Mouse (Mus musculus): ENCODE results near the gene Gm45062.

Gm45062 gene

DNA sequence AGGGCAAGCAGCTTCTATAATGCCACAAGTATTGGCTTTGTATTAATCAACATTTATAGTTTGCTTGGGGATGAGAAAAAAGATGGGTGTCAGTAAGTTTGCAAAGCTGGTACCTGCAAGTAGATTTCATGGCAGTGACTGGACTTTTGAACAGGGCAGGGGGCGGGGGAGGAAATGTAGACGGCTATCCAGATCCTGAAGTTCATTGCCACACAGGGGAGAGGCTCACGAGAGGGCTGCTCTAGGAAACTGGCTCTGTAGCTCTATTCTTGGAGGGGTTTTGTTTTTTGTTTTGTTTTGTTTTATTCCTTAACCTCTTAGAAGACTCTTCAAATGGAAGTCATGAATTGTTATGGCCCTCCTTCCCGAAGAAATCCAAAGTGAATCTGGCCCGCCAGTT lies 162.2 kb downstream of the Gm45062 start:
- no peak for DNase-seq

DNA sequence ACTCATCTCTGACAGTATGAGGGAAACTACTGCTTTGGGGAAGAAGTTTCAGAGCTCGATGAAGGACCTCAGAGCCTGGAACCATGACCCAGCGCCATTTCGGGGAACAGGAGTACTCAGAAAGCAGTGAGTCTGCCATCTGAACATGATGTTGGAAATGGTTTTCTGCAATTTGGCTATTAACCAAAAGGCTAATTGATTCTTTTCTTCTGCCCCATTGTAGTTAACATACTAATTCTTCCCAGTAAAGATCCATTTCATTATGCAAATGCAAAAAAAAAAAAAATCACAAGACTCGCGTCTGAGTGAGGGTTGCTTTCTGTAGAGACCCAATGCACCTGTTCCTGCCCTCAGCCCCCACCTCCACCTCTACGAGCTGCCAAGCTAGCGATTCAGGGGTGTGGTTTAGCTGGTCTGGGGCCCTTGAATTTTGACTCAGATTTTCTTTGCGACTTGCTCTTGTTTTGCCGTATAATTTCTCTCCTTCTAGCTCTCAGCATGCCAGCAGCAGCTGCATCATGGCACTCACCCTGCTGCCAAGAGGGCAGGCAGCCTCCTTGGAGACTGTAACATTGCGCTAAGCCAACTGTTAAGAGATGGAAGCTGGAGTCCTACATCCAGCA lies 162.8 kb downstream of the Gm45062 start:
- no peak for DNase-seq

DNA sequence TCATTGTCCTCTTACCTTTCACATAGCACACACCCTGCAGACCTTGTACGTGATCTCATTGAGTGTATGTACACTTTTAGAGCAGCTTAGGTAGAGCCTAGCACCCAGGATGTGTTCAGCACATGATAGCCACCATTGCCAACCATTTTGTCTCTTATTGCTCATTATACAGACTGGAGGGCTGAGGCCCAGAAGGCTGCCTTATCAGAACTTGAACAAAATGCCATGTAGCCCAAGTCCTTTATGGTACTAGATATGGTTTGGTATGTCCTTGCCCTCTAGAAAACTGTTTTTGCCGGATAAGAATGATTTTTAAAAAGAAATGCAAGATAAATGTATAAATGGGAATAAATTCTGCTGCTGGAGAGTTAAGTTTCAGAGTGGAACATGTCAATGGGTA lies 163.9 kb downstream of the Gm45062 start:
- no peak for DNase-seq

DNA sequence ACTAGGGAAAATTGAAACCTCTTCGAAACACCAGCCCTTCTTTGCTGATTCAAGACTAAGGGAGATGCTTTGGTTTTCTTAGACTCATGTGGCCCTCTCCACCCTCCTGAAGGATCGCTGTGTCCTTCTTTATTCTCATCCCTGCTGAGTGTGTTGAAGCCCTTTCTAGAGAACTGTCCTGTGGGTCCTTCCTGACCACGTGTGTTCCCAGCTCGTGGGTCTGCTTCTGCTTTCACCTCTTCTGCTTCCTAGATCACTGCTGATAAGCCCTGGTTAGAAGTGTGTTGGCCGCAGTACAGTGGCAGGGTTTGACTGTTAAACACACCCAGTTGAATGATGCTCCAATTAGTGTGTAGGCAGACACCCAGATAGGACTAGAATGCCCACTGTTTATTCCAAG lies 168.4 kb downstream of the Gm45062 start:
- no peak for DNase-seq

DNA sequence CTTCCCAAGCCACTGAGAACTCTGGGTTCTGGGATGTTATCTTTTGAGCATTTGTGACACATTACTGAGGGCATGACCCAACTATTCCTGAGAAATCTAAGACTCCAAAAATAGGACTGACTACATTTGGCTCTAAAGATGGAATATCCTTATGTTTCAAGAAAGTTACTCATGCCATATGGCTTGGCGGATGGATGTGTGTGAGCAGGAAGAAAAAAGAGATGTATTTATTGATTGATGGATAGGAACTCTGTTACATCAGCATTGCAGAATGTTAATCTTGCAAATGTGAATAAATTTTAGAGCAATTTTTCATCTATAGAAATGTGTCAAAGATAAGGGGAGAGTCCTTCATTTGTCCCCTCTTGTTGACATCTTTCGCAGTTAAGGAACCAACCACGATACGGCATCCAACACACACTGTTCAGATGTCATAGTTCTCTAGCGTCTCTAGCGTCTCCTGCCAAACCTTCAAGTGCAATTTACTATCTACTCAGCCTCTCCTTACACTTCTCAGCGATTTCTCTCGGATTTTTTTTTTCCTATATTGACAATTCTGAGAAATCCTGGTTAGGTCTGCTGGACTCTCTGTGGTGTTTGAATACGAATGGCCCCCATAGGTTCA lies 171.5 kb downstream of the Gm45062 start:
- DNase-seq = no peak

DNA sequence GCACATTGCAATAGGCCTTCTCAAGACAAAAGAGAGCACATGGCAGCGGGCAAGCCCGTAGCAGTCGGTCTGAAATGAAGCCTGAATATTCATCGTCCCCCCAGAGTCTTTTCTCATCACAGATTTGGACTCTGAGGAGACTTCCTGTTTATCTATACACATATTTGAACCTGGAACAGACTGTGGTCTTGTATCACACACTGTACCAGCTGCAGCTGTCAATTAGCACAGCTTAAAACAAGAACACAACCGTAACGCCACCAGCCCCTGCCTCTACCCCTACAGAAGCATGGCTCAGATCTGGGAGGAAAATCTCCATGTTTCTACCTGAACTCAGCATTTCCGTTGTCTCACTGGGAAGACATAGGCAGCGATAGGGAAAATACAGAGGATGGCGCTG lies 173.9 kb downstream of the Gm45062 start:
- no peak for DNase-seq

DNA sequence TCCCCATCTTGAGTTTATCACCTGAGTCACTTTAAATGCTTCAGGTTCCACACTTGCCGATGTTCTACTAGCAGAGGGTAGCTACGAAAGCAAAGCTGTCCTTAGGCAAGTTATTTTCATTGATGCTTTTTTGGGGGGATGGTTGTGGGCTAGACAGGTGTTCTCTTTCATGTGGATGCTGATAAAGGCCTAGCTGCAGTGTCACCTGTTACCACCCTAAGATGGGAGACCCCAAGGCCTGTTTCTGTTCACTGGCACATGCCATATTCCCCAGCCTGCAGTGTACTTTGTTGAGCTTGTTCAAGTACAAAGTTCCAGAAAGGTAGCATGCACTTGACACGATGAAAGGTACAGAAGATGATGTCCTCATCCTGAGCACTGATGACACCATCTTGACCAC lies 178.7 kb downstream of the Gm45062 start:
- DNase-seq = no peak

DNA sequence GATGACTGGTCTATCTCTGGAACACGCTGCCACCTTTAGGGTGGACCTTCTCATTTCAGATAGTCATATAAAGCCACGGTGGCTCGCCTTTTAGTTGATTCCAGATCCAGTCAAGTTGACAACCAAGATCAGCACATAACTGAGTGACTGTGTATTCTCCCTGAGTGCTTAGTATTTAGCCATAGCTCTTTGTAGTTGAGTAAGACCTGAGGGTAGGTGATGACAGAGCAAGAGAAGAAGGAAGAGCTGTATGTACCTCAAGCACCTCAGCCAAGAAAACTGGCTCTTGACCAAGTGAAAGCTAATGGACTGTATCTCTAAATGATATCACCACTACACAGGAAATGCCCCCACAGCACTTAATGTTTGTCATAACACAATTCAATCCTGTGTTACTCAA lies 182.6 kb downstream of the Gm45062 start:
- DNase-seq = no peak

DNA sequence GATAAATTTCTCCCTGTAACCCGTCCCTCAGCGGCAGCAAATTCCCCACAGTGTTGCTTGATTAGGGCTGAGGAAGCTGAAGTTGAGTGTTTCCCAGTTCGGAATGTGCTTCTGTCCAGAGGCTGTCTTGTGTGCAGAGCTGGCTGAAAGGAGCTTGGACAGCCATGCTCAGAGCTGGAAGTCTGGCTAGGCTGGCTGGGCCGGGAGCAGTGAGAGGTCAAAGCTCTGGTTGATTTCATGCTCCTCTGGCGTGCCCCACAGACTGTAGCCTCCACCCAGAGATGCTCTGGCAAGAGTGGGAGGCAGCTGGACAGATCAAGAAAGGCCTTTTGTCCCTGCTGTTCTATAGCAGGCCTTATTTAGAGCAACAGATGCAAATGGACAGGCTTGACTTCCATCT lies 187.5 kb downstream of the Gm45062 start:
- DNase-seq = no peak

DNA sequence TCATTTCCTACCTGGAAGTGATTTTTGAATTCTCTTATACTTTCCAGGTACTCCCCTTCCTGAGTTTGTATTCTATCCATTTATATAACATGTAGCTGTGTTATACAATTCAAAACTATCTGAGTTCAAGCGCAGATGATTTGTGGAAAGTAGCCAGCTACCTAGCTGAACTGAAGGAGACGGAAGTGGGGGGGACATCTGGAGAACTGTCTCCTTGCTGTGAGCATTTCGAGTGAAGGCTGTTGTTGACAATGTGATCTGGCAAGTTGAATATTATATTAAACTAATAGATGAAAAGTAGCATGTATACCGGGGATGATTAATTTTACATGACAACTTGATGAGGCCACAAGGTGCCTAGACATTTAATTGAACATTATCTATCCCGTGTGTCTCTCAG lies 196.3 kb downstream of the Gm45062 start:
- no peak for DNase-seq

DNA sequence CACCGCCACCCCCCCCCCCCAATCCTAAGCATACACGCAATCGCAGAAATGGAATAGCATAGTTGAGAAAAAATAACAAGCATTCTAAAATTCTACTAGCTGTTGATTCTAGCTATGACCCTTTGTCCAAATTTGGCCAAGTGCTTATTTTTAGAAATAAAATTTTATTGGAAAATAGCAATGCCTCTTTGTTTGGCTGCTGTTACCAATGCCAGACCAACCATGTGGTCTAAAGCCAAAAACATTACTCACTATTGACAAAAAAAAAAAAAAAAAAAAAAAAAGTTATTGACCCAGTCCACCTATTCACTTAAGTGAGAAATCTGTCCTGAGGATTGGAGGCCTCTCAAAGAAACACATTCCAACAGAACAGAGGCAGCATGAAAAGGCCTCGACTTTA lies 199.3 kb downstream of the Gm45062 start:
- DNase-seq = no peak

DNA sequence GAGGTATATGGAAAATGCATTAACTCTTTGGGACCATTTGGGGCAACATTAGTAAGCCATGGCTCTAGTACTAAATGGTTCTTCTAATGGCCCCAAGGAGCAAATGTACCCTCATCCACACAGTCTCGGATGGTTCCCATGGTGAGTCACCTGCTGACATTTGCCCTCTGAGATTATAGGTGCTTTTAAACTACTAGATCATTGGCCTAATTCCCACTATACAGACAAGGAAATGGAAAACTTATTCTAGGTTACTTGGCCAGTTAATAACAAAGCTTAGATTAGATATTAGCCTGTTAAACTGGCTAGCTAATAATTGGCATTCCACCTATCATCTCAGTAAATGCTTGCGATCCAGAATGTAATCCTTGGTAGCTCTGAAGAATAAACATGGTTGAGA lies 203.2 kb downstream of the Gm45062 start:
- no peak for DNase-seq

DNA sequence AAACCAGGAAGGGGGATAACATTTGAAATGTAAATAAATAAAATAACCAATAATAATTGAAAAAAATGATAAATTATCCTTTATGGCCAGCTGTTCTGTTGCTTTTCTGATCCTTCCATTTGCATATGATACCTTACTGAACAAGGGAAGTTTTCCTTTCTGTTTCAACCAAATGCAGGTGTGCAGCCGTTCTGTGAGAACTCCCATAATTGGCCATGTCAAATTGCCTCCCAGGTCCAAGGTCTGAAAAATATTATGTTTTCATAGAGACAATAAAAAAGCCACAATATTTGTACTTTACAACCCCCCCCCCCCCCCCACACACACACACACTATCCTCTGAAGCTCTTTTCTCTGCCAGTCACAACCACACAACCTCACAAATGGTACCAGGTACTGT lies 206.1 kb downstream of the Gm45062 start:
- DNase-seq = no peak

DNA sequence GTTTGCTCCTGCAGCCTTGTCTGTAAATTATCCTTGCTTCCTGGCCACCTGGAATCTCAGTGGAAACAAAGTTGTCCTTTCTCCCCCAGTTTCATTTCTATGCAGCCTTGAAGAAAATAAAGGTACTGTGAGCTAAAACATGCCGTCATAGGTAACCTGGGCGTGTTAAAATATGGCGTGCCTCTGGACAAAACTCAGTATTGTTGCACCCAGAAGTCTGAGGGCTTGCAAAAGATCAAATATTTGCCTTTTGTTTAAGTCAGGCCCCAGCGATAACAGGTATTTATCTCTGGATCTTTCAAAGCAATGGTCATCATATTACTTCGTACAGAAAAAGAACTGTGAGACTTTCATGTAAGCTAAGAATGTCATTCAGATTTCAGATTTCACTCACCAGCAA lies 206.7 kb downstream of the Gm45062 start:
- DNase-seq = no peak

DNA sequence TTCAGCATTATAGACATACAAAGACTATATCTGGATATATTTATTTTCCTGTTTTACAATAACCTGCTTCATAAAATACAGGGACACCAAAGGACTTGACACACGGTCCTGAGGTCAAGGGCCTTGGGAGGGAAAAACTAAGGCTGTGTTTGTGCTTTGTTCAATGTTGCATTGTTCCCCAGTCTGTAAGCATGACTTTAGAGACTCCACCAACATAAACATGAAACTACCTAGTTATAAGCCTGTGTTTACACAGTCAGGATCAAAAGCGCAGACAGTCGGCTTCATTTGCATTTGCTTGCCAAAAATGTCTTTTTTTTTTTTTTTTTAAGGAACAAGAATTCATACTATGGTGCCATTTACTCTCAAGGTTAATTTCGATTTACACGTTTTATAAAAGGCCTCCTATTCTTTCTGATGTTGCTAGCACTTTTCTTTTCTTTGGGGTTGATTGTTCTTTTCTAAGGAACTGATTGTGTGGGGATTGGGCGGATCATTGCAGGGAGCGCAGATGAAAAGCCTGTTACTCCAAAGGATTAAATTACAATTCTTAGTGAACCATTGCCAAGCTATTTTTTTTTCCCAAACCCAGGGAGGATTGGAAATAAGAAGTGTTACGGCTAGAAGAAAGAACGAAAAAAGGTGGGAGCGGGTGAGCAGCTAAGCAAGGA lies 208.6 kb downstream of the Gm45062 start:
- no peak for DNase-seq

DNA sequence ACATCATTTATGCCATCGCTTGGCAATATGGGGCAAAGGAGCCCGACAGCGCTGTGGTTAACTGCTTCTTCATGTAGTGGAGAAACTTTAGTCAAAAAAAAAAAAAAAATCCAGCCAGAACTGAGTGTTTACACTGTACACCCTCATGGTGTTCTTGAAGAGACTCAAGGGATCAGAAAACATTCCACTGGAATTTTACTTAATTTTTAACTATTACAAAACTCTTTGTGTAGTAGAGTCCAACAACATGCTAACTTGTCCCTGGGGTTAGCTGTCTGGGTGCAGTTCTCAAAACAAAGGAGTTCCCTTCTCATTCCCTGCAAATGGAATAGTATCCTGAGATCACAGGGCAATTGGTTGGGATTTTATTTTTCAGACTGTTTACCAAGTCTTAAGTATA lies 210.7 kb downstream of the Gm45062 start:
- DNase-seq = no peak

DNA sequence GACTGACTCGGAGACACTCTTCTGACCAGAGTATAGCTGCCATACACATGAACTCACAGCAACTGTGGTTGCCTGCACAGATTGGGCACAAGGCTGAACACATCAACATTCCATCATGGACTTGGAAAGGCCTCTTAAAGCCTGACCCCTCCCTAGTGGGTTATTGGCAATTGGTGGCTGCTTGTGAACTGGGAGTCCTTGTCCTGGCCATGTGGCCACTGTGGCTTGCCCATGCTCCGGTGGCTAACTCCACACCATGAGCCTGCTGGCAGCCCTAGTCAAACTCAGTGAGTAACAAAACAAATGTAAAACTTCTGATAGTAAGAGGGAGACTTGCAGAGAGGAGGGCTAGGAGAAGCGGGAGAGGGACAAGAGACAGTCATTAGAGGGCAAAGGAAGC lies 212.9 kb downstream of the Gm45062 start:
- no peak for DNase-seq

DNA sequence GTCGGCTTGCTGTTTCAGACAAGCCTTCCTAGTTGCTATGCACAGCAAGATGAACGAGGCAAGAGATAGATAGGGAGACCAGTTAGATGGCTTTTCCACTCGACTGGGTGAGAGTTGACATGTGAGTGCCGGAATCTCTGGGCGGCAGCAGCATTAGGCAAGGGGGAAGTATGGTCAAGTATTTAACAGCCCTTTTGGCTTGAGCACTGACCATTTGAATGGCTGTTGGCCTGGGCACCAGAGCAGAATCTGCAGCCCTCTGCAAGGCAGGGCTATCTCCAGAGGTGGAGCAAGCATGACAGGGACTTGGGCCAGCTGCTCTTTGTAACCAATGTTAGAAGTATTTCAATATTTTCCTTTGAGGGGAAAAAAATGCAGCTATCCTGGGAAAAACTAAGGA lies 213.7 kb downstream of the Gm45062 start:
- DNase-seq = peak; percentile 21 to 49

DNA sequence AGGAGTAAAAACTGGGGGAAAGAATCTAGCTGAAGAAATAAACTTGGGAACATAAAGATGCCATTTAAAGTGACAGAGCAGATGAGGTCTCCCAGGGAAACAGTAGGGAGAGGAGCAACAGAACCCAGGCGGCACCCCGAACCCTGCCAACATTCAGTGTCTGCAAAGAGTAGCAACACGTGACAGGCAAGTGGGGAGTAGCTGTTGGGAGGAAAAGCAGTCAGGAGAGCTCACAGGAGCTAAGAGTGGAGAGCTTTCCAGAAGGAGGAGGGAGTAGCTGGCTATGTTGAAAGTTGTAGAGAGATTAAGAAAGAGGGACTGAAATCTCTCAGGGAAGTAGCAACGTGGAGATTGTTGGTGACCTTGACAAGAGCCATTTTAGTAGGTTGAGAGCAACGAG lies 214.2 kb downstream of the Gm45062 start:
- no peak for DNase-seq

DNA sequence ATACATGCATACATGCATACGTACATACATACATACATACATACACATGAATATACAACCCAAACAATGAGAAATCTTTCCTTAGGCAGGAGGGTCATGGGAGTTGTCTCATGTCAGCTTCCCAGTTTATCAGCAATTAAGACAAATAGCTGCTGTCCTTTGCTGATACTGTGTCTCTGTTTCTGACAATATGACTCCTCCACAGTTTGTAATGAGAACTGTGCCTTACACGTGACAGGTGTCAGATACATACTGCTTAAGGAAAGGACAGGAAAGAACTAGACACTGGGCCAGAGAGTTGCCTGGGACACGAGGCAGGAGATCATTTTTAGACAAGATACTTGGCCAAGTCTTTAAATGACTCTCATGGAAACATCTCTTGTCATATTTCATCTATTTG lies 215.1 kb downstream of the Gm45062 start:
- DNase-seq = no peak

DNA sequence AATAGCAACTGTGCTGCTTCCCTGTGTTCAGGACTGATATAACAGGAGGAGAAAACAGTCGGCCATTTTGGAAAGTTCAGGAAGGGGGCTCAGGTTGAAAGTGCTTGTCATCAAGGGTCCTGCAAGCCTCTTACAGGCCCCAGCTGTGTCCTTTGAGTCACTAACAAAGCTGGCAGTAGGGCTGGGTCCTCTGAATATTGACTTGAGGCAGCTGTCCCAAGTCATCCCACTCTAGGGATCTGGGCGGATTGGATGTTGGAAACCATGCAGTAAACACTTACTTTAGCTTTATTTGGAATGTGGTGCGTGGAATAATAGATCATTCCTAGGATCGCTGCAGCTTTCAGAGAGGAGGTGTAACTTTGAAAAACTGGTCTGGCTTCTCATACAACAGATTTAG lies 215.6 kb downstream of the Gm45062 start:
- no peak for DNase-seq

DNA sequence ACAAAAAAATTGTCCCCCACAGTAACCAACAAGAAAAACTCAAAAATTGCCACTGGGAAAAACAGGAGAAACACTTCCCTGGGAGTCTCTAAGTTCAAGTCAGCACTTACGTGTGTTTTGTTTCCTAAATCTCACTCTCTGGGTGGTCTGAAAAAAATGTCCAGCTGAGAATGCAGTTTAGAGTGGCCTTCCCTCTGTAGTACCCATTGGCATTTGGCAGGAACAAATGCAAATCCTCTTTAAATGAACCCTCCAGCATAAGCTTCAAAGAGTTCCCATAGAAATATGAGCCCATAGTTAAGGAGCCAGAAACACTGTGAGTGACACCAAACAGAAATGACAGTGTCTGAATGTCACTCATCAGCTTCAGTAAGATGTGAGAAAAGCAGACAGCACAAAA lies 219.9 kb downstream of the Gm45062 start:
- no peak for DNase-seq

DNA sequence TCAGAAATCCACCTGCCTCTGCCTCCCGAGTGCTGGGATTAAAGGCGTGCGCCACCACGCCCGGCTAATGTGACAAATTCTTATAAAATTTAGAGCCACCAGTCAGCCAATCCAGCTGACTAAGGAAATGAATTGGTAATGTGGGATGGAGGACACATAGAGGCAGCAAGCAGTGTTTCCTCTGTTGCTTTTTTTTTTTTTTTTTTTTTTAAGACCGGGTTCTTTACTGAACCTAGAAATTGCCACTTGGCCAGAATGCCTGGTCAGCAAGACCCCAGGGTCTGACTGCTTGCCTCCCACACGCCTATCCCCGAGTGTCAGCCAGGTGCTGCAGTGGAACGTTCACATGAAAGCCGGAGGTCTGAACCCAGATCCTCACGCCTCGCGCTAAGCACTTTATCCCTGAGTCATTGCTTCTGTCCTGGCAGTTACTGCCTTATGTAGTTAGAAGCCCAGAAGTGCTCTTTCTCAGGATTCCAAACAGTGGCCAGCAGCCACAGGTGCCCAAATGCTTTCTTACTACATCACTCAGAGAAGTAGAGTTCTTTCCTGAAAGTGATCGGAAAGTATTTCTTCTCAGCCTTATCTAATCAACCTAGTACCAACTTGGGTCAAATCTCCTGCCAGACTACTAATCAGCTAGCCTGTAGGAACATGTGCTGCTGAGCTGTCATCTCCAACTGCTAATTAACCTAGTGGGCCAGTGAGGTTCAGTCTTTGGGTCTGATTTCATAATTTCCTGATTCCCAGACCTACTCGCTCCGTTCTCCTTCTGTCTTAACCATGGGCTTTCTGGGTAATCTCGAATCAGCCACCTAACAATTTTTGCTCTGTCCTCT lies 225.4 kb downstream of the Gm45062 start:
- DNase-seq = no peak

Measured in kidney, postnatal 25 days (tissue).